Mouse (Mus musculus) left cerebral cortex, postnatal 10 days (tissue): ENCODE measurements around the gene Anks1. TPM values are rescaled to one million over a fixed set of nuclear protein-coding genes. Genes with fewer than 3 reads are reported as not detected.

Experiments used
- DNase-seq, 2 experiments: peaks; one replicate each; pipeline ENCODE4 v3.0.0; 2021 to 2022; ENCODE audit warnings: low spot score in 2 of 2, mixed read lengths in 1 of 2; ENCODE audit errors: extremely low spot score in 1 of 2
- intact Hi-C: fragments of 180-260 bp; cut with DNase I; formaldehyde crosslinking; loops from one replicate; pipeline ENCODE4 v1.15.1; 2025
- total RNA-seq, 2 experiments: library from RNA; stranded (reverse); gene quantifications; 2 replicates each; pipeline ENCODE4 v1.2.3; 2021

Anks1 gene
- total RNA-seq, 2 experiments from 2014 or later = 37.3 to 37.7 TPM

DNA sequence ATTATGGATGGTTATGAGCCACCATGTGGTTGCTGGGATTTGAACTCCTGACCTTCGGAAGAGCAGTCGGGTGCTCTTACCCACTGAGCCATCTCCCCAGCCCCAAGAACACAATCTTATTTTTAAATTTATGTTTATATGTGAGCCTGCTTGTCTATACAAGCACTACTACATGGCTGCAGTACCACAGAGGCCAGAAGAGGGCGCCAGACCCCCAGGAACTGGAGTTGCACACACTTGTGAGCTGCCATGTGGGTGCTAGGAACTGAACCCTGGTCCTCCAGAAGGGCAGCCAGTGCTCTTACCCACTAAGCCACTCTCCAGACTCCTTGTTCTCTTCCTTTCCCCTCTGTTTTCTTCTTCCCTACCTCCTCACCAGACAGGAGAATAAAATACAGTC is 184.7 kb downstream of the Anks1 start:
- intact Hi-C loops = no loop called here
- DNase-seq = no peak

DNA sequence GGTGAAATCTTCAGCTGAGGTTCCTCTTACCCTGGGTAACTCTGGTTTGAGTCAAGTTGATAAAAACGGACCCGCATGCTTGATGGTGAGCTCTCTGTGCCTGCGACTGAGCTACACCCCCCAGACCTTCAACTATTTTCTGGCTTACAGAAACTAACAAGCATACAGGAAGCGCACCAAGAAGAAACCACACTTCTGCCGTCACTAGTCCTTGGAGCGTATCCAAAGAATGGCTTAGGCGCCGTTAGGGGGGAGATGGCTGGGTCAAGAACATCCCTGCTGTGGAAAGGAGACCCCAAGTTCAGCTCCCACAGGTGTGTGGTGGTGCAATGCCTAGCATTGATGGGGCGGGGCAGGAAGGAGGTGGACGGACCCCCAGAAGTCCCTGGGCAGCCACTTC is 187.3 kb downstream of the Anks1 start:
- intact Hi-C loops = no loop called here

DNA sequence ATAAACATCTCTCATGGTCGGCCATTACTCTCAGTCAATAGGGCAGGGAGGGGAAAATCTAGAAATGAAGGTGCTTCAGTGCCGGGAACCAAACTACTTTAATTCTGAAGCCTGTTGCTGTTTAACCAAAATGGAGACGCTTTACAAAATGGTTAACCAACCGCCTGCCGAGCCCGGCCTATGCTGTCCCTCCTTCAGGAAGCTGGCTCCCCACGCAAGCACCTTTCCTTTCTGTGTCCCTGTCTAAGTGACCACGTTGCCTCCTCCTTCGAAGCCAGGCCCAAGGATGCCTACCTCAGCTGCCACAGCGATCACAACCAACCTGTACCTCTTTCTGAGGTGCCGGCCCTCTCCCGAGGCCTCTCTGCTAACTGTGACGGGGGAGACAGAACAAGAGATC is 188.2 kb downstream of the Anks1 start:
- intact Hi-C loops = no loop called here
- DNase-seq = no peak

More for the DNA sequence above, 187.3 kb downstream of the Anks1 start:
- no peak for DNase-seq

DNA sequence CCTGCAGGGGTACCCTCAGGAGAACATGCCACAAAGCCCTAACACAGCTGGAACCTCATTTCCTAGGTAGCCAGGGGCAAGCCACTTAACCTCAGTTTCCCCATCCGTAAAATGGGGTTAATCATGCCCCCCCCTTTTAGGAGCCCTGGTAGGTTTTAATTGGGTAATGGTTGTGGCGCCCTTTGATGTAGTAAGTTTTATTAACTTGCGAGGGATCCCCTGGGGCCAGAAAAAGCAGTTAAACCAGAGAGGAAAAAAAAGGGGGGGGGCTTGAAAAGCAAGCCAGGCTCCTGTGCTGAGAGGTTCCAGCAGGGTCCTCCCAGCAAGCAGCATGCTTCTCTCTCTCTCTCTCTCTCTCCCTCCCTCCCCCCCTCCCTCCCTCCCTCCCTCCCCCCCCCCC is 190.0 kb downstream of the Anks1 start:
- no peak for DNase-seq
- intact Hi-C loops = no loop called here

DNA sequence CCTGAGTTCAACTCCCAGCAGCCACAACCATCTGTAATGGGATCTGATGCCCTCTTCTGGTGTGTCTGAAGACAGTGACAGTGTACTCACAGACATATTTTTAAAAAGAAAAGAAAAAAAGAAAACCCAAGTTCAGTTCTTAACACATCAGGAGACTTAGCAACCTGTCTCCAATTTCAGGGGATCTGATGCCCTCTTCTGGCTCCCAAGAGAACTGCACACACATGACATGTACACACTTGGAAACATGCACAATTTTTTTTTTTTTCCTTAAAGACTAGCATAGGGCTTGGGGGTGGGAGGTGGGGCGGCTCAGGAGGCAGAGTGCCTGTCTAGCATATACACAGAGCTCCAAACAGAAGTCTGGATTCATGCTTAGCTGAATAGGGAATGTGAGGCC is 191.6 kb downstream of the Anks1 start:
- no peak for DNase-seq
- intact Hi-C loops = no loop called here

DNA sequence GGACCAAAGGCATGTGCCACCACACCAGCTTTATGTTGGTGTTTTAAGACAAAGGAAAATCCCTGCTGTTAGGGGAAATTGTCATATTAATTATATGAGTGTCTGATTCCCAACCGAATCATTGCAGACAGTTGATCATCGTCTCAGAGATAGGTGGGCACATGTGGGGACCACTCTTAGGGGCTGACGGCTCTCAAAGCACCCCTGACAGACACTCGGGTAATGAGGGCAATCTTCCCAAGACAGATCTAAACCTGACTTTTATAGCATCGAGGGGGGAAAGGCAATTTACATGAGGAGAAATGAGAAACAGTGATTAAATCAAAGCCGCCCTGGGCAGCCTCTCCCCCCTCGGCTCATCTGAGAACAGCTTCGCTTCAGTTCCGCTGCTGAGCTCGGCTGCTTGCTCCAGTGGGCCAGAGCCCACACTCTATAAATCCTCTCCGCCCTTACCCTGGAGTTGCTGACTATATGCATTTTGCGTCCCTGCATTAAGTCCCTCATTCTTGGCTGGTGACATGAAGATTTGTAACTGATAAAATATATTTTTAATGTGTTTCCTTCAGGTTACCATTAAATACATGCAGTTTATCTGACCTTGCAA is 192.3 kb downstream of the Anks1 start:
- intact Hi-C loops = no loop called here
- DNase-seq = no peak

DNA sequence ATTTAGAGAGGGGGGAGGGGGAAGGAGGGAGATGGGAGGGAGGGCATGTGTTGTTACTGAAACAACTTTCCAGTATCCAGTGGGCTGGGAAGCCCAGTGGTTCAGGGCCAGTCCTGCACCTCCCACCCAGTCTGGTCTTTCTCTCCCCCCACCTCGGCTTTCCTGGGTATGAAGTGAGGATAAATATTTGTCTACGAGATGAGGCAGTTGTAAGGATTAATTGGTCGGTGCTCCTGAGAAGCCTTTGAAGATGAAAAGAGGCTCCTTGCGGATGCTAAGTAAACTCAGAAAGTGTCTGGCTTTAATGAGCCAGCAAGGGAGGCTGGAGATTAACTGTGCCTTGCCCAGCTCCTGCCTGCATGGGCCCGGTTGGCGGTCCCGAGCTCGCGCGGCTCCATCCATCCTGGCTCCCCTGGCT is 192.8 kb downstream of the Anks1 start:
- intact Hi-C loops = no loop called here
- DNase-seq = no peak

DNA sequence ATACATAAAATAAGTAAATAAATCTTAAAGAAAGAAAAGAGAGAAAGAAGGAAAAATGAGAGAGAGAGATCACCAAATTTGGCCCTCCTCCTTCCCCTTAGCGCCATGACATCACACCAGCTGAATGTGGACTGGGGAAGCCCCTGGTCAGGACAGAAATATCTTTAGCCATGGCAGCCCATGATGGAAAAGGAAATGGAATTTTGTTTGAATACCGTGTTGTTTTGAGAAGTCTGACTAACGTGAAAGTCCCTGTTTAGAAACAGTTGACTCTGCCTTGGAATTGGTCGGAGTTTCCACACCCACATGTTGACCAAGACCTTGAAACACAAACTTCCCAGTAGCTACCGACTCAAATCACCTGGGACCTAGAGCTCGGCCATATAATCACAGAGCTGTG is 195.3 kb downstream of the Anks1 start:
- intact Hi-C loops = no loop called here
- DNase-seq = no peak

DNA sequence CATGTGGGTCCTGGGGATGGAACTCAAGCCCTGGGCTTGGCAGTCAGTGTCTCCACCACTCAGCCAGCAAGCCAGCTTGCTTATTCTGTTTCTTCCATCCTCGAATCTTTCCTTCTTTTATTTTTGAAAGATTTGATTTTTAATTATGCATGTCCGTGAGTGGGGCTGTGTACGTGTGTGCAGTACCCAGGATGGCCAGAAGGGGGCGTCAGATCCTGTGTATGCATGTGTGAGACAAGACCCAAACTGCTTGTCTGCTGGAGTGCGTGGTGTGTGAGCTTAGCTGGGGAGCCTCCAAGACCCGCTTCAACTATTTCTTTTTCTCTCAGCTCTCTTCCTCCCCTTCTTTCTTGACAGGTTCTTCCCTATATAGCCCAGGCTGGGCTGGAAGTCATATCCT is 197.2 kb downstream of the Anks1 start:
- no peak for DNase-seq
- intact Hi-C loops = no loop called here

DNA sequence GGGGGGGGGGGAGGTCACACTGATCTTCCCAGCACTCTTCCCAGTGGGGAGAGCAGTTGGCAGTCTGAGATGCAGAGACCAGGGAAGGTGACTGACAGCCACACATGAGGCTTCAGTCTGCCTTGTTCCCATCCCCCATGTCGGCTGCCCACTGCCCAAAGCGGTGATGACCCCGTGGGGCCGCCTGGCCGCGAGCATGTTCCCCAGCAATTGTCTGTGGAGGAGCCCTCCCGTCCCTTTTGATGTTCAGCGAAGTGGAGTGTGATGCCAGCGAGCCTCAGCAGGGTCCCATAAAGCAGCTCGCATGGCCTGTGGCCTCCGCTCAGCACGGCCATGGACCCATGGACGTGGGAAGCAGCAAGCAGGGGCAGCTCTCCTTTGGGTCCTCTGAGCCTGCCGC is 198.2 kb downstream of the Anks1 start:
- intact Hi-C loops = no loop called here
- no peak for DNase-seq

DNA sequence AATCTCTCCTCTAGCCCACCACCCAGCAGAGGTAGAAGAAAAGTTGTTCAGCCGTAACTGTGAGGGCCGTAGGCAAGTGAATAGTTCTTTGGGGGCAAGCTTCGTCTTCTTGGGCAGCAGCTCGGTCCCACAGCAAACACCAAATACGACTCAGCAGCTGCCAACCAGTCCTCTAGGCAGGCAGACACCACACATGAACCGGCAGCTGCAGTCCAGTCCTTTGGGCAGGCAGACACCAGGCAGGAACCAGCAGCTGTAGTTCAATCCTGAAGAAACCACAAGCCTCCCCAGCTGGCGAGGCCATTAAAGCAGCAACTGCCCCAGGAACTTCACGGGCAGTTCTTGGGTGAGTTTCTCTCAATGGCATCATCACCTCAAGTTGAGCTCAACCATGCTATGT is 203.2 kb downstream of the Anks1 start:
- DNase-seq = no peak
- intact Hi-C loops = no loop called here

Other genes starting within 250 kb of the Anks1 start
- 1 to 10 TPM; 1.3 to 2.0 TPM for gene Spdef, start 180.4 kb upstream of the Anks1 start, total RNA-seq
- gene D17Wsu92e, start 88.7 kb upstream of the Anks1 start, total RNA-seq = 100 to 1,000 TPM; 106 to 107 TPM
- gene Snrpc, start 71.2 kb upstream of the Anks1 start, total RNA-seq = 10 to 100 TPM; 72.1 to 76.6 TPM
- gene Uhrf1bp1, start 52.9 kb upstream of the Anks1 start, total RNA-seq = 10 to 100 TPM; 22.9 to 23.8 TPM
- 10 to 100 TPM; 35.2 to 38.3 TPM for gene Taf11, start 538 bp downstream of the Anks1 start, total RNA-seq
- gene Tcp11, start 171.3 kb downstream of the Anks1 start, total RNA-seq = 1 to 10 TPM; 1.6 to 2.4 TPM
- 1 to 10 TPM; 2.2 to 2.4 TPM for gene Scube3, start 232.8 kb downstream of the Anks1 start, total RNA-seq